Mouse (Mus musculus): ENCODE measurements at regions not wholly inside any gene's neighbourhood (a gene's known extent, or its start where the extent isn't known, plus 50 kb on each side); places are given as distances from the start of the nearest gene placed in this dataset.

DNA sequence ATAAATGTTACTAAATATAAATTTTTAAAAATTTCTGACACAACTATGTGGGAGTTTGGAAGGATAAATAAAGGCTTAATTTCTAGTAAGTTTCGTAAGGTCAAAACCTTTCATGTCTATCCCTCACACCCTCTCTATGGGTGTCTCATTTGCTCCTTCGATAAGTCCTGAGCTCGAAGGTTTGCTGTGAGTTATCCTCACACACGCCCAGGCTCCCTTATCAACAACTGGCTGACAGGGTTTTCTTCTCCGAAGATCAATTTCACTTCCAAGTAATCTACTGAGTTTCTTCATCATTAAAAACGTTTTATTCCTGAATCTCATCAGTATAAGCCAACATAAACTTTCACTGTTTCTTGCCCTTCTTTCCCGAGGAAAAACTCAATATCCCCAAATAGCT is 416.0 kb upstream of the Nudt12 start:
- Histone ChIP-seq H3K9me3 (ENCODE audit: control insufficient read depth, low read length) (no peaks in the 10 kb centered on the region), H3K27me3 (replicated peaks; ENCODE audit: control insufficient read depth, insufficient read depth, low read length) (no peaks in the 10 kb centered on the region), H3K36me3 (ENCODE audit: control insufficient read depth, insufficient read depth) (no peaks in the 10 kb centered on the region), H3K4me3 (replicated peaks; ENCODE audit: low read length) (no peak overlapping the region), H3K9ac (replicated peaks; ENCODE audit: low read depth, low read length) (no peak overlapping the region), H3K4me1 (replicated peaks; ENCODE audit: control insufficient read depth, insufficient read depth, low read length) (no peaks in the 10 kb centered on the region), H3K4me2 (ENCODE audit: low read length) (no peak overlapping the region), H3K27ac (ENCODE audit: low read length) (no peak overlapping the region)
- WGBS, result 70% methylated on average over 7 of the region's 7 CpGs
- ATAC-seq, result no peak

GRCm38 (mm10) chr17:59421489-59421888 is 408.3 kb upstream of the Nudt12 start:
- peak; percentile 36; the same call in 1 of the 2 replicates for ATAC-seq
- H3K9me3 ChIP-seq (ENCODE audit: control insufficient read depth, low read length), result no peaks in the 10 kb centered on the region
- no peaks in the 10 kb centered on the region for H3K4me1 ChIP-seq (replicated peaks; ENCODE audit: control insufficient read depth, insufficient read depth, low read length)
- no peak overlapping the region for H3K27ac ChIP-seq (ENCODE audit: low read length)
- no peak overlapping the region for H3K9ac ChIP-seq (replicated peaks; ENCODE audit: low read depth, low read length)
- H3K36me3 ChIP-seq (ENCODE audit: control insufficient read depth, insufficient read depth), result no peaks in the 10 kb centered on the region
- 82% methylated on average over 14 of the region's 14 CpGs for WGBS
- H3K4me2 ChIP-seq (ENCODE audit: low read length), result no peak overlapping the region
- H3K27me3 ChIP-seq (replicated peaks; ENCODE audit: control insufficient read depth, insufficient read depth, low read length), result no peaks in the 10 kb centered on the region
- H3K4me3 ChIP-seq (replicated peaks; ENCODE audit: low read length), result no peak overlapping the region

DNA sequence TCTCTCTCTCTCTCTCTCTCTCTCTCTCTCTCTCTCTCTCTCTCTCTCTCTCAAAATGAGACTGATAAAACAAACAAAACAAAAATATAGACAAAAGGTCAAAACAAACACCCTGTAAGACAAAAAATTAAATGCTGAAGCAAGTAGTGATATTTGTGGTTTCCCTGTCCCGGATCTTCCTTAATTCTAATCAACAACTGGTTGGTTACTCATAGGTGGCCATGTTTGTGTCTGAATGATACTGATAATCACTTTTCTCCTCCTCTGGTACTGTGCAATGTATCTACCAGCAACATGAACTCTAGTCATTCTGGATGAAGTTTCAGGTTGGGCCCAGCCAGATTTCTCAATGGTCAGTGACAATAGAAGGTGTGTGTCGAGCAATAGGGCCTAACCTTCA is 396.1 kb upstream of the Nudt12 start:
- no peak overlapping the region for H3K4me3 ChIP-seq (replicated peaks; ENCODE audit: low read length)
- no peak overlapping the region for H3K27ac ChIP-seq (ENCODE audit: low read length)
- ATAC-seq, result no peak
- no peaks in the 10 kb centered on the region for H3K9me3 ChIP-seq (ENCODE audit: control insufficient read depth, low read length)
- H3K36me3 ChIP-seq (ENCODE audit: control insufficient read depth, insufficient read depth), result no peaks in the 10 kb centered on the region
- 83% methylated on average over 2 of the region's 2 CpGs for WGBS
- no peaks in the 10 kb centered on the region for H3K4me1 ChIP-seq (replicated peaks; ENCODE audit: control insufficient read depth, insufficient read depth, low read length)
- H3K27me3 ChIP-seq (replicated peaks; ENCODE audit: control insufficient read depth, insufficient read depth, low read length), result no peaks in the 10 kb centered on the region
- no peak overlapping the region for H3K9ac ChIP-seq (replicated peaks; ENCODE audit: low read depth, low read length)
- H3K4me2 ChIP-seq (ENCODE audit: low read length), result no peak overlapping the region

DNA sequence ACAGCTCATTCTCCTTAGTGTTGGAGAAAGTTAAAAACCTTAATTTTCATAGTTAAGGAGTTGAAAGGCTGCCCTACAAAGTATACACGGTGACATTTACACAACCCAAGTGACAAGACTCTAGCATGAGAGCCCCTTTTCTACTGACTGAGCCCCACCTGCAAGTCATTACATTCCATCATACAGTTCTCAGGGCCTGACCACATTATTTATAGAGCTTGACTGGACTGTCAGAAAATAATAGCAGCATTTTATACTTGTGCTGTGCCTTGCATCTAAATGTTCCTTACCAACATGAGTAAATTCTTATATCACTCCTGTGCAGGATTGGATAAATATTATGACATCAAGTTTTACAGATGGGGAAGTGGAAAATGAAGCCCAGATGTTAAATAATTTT is 391.4 kb upstream of the Nudt12 start:
- H3K36me3 ChIP-seq (ENCODE audit: control insufficient read depth, insufficient read depth), result no peaks in the 10 kb centered on the region
- no peaks in the 10 kb centered on the region for H3K27me3 ChIP-seq (replicated peaks; ENCODE audit: control insufficient read depth, insufficient read depth, low read length)
- ATAC-seq, result no peak
- H3K4me3 ChIP-seq (replicated peaks; ENCODE audit: low read length), result no peak overlapping the region
- no peaks in the 10 kb centered on the region for H3K4me1 ChIP-seq (replicated peaks; ENCODE audit: control insufficient read depth, insufficient read depth, low read length)
- no peaks in the 10 kb centered on the region for H3K9me3 ChIP-seq (ENCODE audit: control insufficient read depth, low read length)
- no peak overlapping the region for H3K27ac ChIP-seq (ENCODE audit: low read length)
- no peak overlapping the region for H3K4me2 ChIP-seq (ENCODE audit: low read length)
- no peak overlapping the region for H3K9ac ChIP-seq (replicated peaks; ENCODE audit: low read depth, low read length)
- WGBS, result 85% methylated on average over 1 of the region's 1 CpGs

DNA sequence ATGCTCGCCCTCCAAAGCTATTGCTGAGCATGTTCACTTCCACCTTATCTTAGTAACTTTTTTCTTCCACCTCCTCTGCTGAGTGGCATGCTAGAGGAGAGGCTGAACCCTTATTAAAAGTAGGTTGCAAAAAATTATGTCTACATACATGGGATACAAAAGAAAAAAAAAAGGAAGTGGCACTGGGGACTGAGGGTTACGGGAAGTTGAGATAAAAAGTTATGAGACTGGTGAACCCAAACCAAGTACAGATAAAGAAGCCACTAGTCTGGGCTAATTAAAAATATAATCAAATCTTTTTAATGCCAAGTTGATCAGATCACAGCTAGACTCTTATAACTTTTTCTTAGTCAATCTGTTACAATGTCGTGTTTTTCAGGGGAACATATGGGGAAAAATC is 384.2 kb upstream of the Nudt12 start:
- H3K4me1 ChIP-seq (replicated peaks; ENCODE audit: control insufficient read depth, insufficient read depth, low read length), result no peaks in the 10 kb centered on the region
- no peaks in the 10 kb centered on the region for H3K36me3 ChIP-seq (ENCODE audit: control insufficient read depth, insufficient read depth)
- no peak overlapping the region for H3K4me2 ChIP-seq (ENCODE audit: low read length)
- no peak overlapping the region for H3K9ac ChIP-seq (replicated peaks; ENCODE audit: low read depth, low read length)
- no peak overlapping the region for H3K4me3 ChIP-seq (replicated peaks; ENCODE audit: low read length)
- no peaks in the 10 kb centered on the region for H3K9me3 ChIP-seq (ENCODE audit: control insufficient read depth, low read length)
- WGBS, result 88% methylated on average over 3 of the region's 3 CpGs
- H3K27me3 ChIP-seq (replicated peaks; ENCODE audit: control insufficient read depth, insufficient read depth, low read length), result no peaks in the 10 kb centered on the region
- no peak for ATAC-seq
- no peak overlapping the region for H3K27ac ChIP-seq (ENCODE audit: low read length)

GRCm38 (mm10) chr17:59383107-59383438 is 369.9 kb upstream of the Nudt12 start:
- no peak for ATAC-seq
- Histone ChIP-seq H3K4me1 (replicated peaks; ENCODE audit: control insufficient read depth, insufficient read depth, low read length) (peaks cover 3% of the 10 kb centered on the region; the same call in 1 of the 2 replicates), H3K9me3 (ENCODE audit: control insufficient read depth, low read length) (no peaks in the 10 kb centered on the region), H3K27me3 (replicated peaks; ENCODE audit: control insufficient read depth, insufficient read depth, low read length) (no peaks in the 10 kb centered on the region), H3K9ac (replicated peaks; ENCODE audit: low read depth, low read length) (no peak overlapping the region), H3K4me2 (ENCODE audit: low read length) (no peak overlapping the region), H3K27ac (ENCODE audit: low read length) (no peak overlapping the region), H3K4me3 (replicated peaks; ENCODE audit: low read length) (no peak overlapping the region), H3K36me3 (ENCODE audit: control insufficient read depth, insufficient read depth) (no peaks in the 10 kb centered on the region)
- 84% methylated on average over 5 of the region's 5 CpGs for WGBS

GRCm38 (mm10) chr17:59382225-59383106 is 369.3 kb upstream of the Nudt12 start:
- no peak overlapping the region for H3K27ac ChIP-seq (ENCODE audit: low read length)
- no peak overlapping the region for H3K4me3 ChIP-seq (replicated peaks; ENCODE audit: low read length)
- H3K4me1 ChIP-seq (replicated peaks; ENCODE audit: control insufficient read depth, insufficient read depth, low read length), result peaks cover 3% of the 10 kb centered on the region; the same call in 1 of the 2 replicates
- WGBS, result 29% methylated on average over 7 of the region's 7 CpGs
- H3K9ac ChIP-seq (replicated peaks; ENCODE audit: low read depth, low read length), result no peak overlapping the region
- no peaks in the 10 kb centered on the region for H3K27me3 ChIP-seq (replicated peaks; ENCODE audit: control insufficient read depth, insufficient read depth, low read length)
- H3K9me3 ChIP-seq (ENCODE audit: control insufficient read depth, low read length), result no peaks in the 10 kb centered on the region
- H3K4me2 ChIP-seq (ENCODE audit: low read length), result no peak overlapping the region
- no peaks in the 10 kb centered on the region for H3K36me3 ChIP-seq (ENCODE audit: control insufficient read depth, insufficient read depth)
- ATAC-seq, result peak; percentile 61; the same call in 1 of the 2 replicates

DNA sequence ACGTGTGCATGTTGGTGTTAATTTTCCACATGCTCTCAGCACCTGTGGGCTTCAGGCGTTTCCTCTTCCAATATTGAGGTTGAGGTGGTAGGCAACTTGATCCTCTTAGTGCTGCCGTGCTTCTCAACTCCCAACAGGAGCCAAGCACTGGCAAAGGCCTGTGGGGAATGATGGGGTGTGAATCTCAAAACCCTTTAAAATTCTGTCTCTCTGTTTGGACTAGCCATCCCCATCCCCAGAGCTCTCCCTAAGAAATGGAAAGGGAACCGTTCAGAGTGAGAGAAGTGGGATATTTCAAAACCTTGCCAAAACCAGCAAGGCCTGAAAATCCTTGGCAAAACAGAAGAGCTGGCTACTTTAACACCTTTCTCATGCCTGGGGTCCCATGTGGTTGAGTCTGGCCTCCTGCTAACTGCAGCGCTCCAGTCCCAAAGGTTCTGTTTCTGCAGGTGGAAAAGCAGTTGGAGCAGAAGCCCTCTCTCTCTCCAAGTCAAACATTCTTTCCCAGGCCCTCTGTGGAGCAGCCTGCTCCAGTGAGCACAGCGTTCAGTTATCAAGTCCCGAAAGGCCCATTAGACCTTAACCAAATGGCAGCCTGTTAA is 360.4 kb upstream of the Nudt12 start:
- H3K9ac ChIP-seq (replicated peaks; ENCODE audit: low read depth, low read length), result no peak overlapping the region
- WGBS, result 58% methylated on average over 7 of the region's 7 CpGs
- no peaks in the 10 kb centered on the region for H3K9me3 ChIP-seq (ENCODE audit: control insufficient read depth, low read length)
- no peaks in the 10 kb centered on the region for H3K4me1 ChIP-seq (replicated peaks; ENCODE audit: control insufficient read depth, insufficient read depth, low read length)
- H3K27ac ChIP-seq (ENCODE audit: low read length), result no peak overlapping the region
- H3K4me2 ChIP-seq (ENCODE audit: low read length), result no peak overlapping the region
- no peak for ATAC-seq
- H3K27me3 ChIP-seq (replicated peaks; ENCODE audit: control insufficient read depth, insufficient read depth, low read length), result no peaks in the 10 kb centered on the region
- no peaks in the 10 kb centered on the region for H3K36me3 ChIP-seq (ENCODE audit: control insufficient read depth, insufficient read depth)
- H3K4me3 ChIP-seq (replicated peaks; ENCODE audit: low read length), result no peak overlapping the region

DNA sequence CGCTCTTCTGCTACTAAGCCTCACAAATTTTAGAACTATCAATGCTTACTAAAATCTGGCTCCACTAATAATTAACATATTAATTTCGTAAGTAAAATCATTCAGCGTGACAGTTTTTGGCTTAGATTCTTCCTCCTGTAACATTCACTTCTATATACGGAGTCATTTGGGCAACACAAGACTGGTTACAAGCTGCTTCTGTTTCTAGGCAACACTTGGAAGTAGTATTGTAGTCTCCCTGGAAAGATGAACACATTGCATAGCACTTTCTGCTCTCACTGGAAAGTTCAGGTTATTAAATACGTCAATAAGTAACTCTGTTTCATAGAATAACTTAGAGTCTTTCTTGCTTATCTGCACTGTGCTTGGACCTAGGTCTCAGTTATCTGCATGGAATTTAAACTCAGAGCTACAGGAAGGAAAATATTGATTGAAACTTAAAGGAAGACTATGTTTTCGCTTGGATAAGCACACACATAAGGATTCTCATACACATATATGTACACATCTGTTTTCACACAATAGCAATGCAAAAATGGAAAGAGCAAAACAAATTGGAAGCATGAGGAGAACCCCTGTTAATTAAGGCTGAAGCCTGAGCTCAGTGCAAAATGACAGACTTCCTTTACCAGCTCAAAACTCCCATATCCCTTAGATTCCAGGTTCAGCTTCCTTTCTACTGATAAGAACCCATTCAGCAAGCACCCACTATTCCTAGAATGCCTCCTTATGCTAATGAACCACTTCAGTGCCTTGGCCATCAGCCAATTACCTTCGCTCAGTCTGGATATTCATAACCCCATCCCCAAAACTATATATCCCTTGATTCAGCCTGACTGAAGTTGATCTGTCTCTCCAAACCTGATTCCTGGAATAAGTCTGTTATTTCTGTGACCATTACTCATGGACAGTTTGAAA is 356.7 kb upstream of the Nudt12 start:
- no peaks in the 10 kb centered on the region for H3K4me1 ChIP-seq (replicated peaks; ENCODE audit: control insufficient read depth, insufficient read depth, low read length)
- ATAC-seq, result peak; percentile 78
- no peaks in the 10 kb centered on the region for H3K27me3 ChIP-seq (replicated peaks; ENCODE audit: control insufficient read depth, insufficient read depth, low read length)
- no peak overlapping the region for H3K9ac ChIP-seq (replicated peaks; ENCODE audit: low read depth, low read length)
- H3K4me2 ChIP-seq (ENCODE audit: low read length), result no peak overlapping the region
- H3K4me3 ChIP-seq (replicated peaks; ENCODE audit: low read length), result no peak overlapping the region
- H3K36me3 ChIP-seq (ENCODE audit: control insufficient read depth, insufficient read depth), result no peaks in the 10 kb centered on the region
- H3K27ac ChIP-seq (ENCODE audit: low read length), result no peak overlapping the region
- WGBS, result 70% methylated on average over 7 of the region's 7 CpGs
- no peaks in the 10 kb centered on the region for H3K9me3 ChIP-seq (ENCODE audit: control insufficient read depth, low read length)
